Mouse (Mus musculus) spleen, adult 2 months (tissue): Measurements from ENCODE around the gene Ubr4. TPM values are rescaled to one million over a fixed set of nuclear protein-coding genes. Genes with fewer than 3 reads are reported as not detected.
A peak's percentile ranks its signal among the peaks of the same experiment; 100 is the strongest.

ENCODE experiments used
- DNase-seq, 2 experiments: peaks; one replicate each; pipeline versions ENCODE4 v3.0.0 to v3.0.0-alpha.2; 2012 to 2021; ENCODE audit warnings: low spot score in 2 of 2, low read depth in 1 of 2
- H3K27ac ChIP-seq: fragments of 200-500 bp; 2 replicates; pipeline ENCODE4 v1.5.1; 2012; ENCODE audit warnings: low read length, inconsistent platforms; ENCODE audit not compliant: insufficient read depth
- H3K27me3 ChIP-seq: fragments of 200-500 bp; 2 replicates; pipeline ENCODE4 v1.6.1; 2012; ENCODE audit warnings: mild to moderate bottlenecking, moderate library complexity, low read length, inconsistent platforms; ENCODE audit not compliant: control insufficient read depth, insufficient read depth
- H3K36me3 ChIP-seq: fragments of 200-500 bp; 2 replicates; pipeline ENCODE4 v1.6.1; 2012; ENCODE audit warnings: mild to moderate bottlenecking, low read length, inconsistent platforms; ENCODE audit not compliant: control insufficient read depth, insufficient read depth
- H3K4me1 ChIP-seq: fragments of 200-500 bp; 2 replicates; pipeline ENCODE4 v1.6.1; 2011; ENCODE audit warnings: inconsistent platforms; ENCODE audit not compliant: control insufficient read depth, insufficient read depth, insufficient read length
- H3K4me3 ChIP-seq: fragments of 200-500 bp; 2 replicates; pipeline ENCODE4 v1.5.1; 2011; ENCODE audit warnings: mild to moderate bottlenecking, inconsistent platforms; ENCODE audit not compliant: insufficient read depth, insufficient read length; ENCODE audit errors: extremely low read depth
- CTCF ChIP-seq: fragments of 200-500 bp; IDR thresholded peaks from 2 replicates; pipeline ENCODE4 v1.5.1; 2011; ENCODE audit warnings: mild to moderate bottlenecking, inconsistent platforms; ENCODE audit not compliant: insufficient read depth, insufficient read length, insufficient replicate concordance; ENCODE audit errors: extremely low read depth
- POLR2A ChIP-seq: fragments of 200-500 bp; IDR thresholded peaks from 2 replicates; pipeline ENCODE4 v1.6.1; 2011; ENCODE audit warnings: low read depth, low read length, inconsistent platforms
- WGBS: fragments of 180-500 bp; shearing (Covaris S2); methylation state at CpG from one replicate; pipeline ENCODE4 v1.1.7; 2018; 5-methylcytosine and 5-hydroxymethylcytosine counted together
- polyA plus RNA-seq: library from polyadenylated mRNA; depleted of rRNA; stranded (reverse); fragments of >200 nt; gene quantifications from 2 replicates; pipeline ENCODE4 v1.2.3, GENCODE M21; 2012

Ubr4 gene
- polyA plus RNA-seq, 1 experiment = 201 TPM

- no peak for TF ChIP-seq CTCF
- TF ChIP-seq POLR2A = no peak
- peaks cover 3% of the 10 kb centered on the region; the same call in 1 of the 2 replicates for H3K36me3 ChIP-seq
- DNase-seq = no peak
- H3K27me3 ChIP-seq = no peaks in the 10 kb centered on the region
- 40% methylated on average over 14 of the region's 14 CpGs for WGBS
- H3K4me1 ChIP-seq = peaks cover 22% of the 10 kb centered on the region
- H3K4me3 ChIP-seq = peak overlapping the region; percentile 73; the same call in 1 of the 2 replicates
- H3K27ac ChIP-seq = no peak overlapping the region
Observed at GRCm38 (mm10) chr4:139311707-139312106, 40.7 kb upstream of the Ubr4 start.

GRCm38 (mm10) chr4:139312632-139313031, 39.8 kb upstream of the Ubr4 start:
- H3K4me1 ChIP-seq = peaks cover 20% of the 10 kb centered on the region
- peaks cover 3% of the 10 kb centered on the region; the same call in 1 of the 2 replicates for H3K36me3 ChIP-seq
- TF ChIP-seq CTCF = peak; percentile 17; the same call in 1 of the 2 replicates
- TF ChIP-seq POLR2A = no peak
- no peak overlapping the region for H3K27ac ChIP-seq
- peak; percentile 30 to 55 for DNase-seq
- no peak overlapping the region for H3K4me3 ChIP-seq
- WGBS = 57% methylated on average over 4 of the region's 4 CpGs
- no peaks in the 10 kb centered on the region for H3K27me3 ChIP-seq

DNA sequence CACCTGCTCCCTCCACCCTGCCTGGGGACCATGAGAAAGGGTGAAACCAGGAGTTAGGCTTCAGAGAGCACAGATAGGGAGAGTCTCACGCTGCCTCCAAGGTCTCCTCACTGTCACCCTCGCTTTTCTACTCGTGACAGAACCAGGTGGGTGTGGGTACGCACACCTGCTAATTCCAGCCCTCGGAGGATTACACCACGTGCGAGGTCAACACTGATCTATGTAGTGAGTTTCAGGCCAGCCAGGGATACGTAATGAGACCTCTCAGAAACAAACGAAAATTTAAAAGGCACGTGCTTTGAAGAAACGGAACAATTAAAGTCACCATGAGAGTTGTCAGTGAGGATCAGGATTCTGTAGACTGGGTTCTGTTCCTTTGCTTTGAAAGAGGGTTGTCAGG, 34.0 kb upstream of the Ubr4 start:
- Histone ChIP-seq H3K4me3 (no peak overlapping the region), H3K27ac (no peak overlapping the region), H3K4me1 (no peaks in the 10 kb centered on the region), H3K36me3 (peaks cover 3% of the 10 kb centered on the region; the same call in 1 of the 2 replicates), H3K27me3 (no peaks in the 10 kb centered on the region)
- 84% methylated on average over 11 of the region's 11 CpGs for WGBS
- DNase-seq = no peak
- TF ChIP-seq POLR2A (no peak), CTCF (no peak)

DNA sequence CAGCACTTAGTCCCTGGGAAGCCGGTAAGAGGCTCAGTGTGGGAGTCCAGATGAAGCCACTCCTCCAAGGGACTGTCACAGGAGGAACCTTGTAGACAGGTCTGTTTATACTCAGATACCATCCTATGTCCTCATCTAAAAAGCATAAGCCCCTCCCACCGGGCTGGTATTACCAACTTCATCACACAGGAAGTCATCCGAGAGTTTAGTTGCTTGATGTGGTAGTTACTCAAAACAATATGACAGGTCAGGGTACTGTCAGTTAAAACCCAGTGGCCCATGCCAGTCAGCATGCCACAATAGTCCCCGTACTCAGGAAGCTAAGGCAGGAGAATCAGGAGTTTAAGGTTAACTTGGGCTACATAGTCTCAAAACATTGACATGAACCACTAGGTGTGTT, 32.7 kb upstream of the Ubr4 start:
- WGBS = 80% methylated on average over 4 of the region's 4 CpGs
- Histone ChIP-seq H3K4me3 (no peak overlapping the region), H3K27me3 (no peaks in the 10 kb centered on the region), H3K4me1 (no peaks in the 10 kb centered on the region), H3K36me3 (no peaks in the 10 kb centered on the region; the same call in 1 of the 2 replicates), H3K27ac (no peak overlapping the region)
- no peak for DNase-seq
- TF ChIP-seq CTCF (no peak), POLR2A (no peak)

DNA sequence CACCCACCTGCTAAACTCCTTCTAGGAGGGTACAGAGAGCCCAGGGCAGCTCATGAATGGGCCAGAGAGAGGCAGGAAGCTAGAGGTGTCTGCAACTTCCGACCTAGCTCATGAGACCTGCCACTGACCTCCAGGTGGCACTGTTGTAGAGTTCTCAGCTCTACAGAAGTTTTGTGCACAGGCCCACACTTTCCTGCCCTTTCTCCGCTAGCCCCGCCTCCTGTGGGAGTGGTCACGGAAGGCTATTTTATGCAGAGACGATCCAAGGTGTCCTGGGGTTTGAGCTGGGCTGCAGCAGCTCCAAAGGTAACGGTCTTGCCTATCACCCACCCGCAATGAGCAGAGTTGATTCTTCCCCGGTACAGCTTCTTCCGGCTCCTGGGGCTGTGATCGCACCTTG, 21.8 kb upstream of the Ubr4 start:
- peak; percentile 81 to 88 for DNase-seq
- TF ChIP-seq POLR2A (no peak; the same call in 1 of the 2 replicates), CTCF (peak; percentile 55; the same call in 1 of the 2 replicates)
- Histone ChIP-seq H3K27ac (peak overlapping the region; percentile 2; the same call in 1 of the 2 replicates), H3K4me3 (peak overlapping the region; percentile 67), H3K27me3 (no peaks in the 10 kb centered on the region), H3K4me1 (no peaks in the 10 kb centered on the region), H3K36me3 (no peaks in the 10 kb centered on the region)
- 3% methylated on average over 10 of the region's 10 CpGs for WGBS

GRCm38 (mm10) chr4:139334631-139335295, 17.6 kb upstream of the Ubr4 start:
- TF ChIP-seq POLR2A = no peak
- no peak for TF ChIP-seq CTCF
- 62% methylated on average over 8 of the region's 9 CpGs for WGBS
- H3K4me3 ChIP-seq = no peak overlapping the region
- no peak overlapping the region for H3K27ac ChIP-seq
- no peaks in the 10 kb centered on the region for H3K27me3 ChIP-seq
- H3K4me1 ChIP-seq = no peaks in the 10 kb centered on the region
- DNase-seq = no peak
- H3K36me3 ChIP-seq = no peaks in the 10 kb centered on the region

- H3K27ac ChIP-seq = no peak overlapping the region
- DNase-seq = no peak
- 78% methylated on average over 7 of the region's 7 CpGs for WGBS
- no peak overlapping the region for H3K4me3 ChIP-seq
- no peaks in the 10 kb centered on the region for H3K36me3 ChIP-seq
- TF ChIP-seq POLR2A (no peak), CTCF (no peak)
- H3K4me1 ChIP-seq = no peaks in the 10 kb centered on the region
- no peaks in the 10 kb centered on the region for H3K27me3 ChIP-seq
Observed at GRCm38 (mm10) chr4:139335507-139335906, 16.9 kb upstream of the Ubr4 start.
